Mouse (Mus musculus): ENCODE measurements around the gene Map3k3. TPM values are rescaled to one million over a fixed set of nuclear protein-coding genes. Genes with fewer than 3 reads are reported as not detected.
"Not testable (repeated sequence)": the region's sequence is repeated elsewhere in the genome, so short reads cannot be mapped to it uniquely, and the experiment has no call there.

The Map3k3 gene
- polyA plus RNA-seq, 1 experiment from 2014 or later: 20.6 TPM

DNA sequence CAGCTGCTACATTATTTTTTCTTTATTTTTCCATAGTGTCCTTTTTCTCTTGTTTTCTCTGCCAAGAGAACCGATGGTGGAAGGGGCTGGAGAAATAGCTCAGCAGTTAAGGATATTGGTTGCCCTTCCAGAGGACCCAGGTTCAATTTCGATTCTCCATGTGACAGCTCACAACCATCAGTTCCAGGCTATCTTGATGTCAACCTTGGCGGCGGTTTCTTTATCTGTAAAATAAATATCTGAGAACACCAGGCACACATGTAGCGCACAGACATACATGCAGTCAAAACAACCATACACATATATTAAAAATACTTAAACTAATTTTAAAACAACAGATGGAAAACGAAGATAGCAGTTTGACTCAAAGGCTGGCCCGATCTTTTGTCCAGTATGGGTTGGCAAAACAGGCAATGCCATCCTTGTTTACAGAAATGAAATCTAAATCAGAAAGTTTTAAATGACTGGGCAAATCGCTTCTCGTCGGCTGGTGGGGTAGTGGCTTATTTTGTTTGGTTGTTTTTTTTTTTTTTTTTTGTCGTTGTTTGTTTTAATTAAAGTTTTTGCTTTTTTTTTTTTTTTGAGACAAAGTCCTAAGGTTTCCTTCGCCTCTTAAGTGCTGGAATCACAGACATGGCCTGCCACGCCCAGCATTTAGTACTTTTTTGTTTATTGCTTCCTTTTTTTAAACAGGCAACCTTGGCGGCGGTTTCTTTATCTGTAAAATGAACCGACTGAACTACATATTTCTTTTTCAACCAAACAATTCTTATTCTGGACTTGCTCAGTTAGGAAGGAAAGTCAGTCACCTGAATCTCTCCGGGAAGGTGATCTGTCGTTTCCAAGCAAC lies 19.1 kb upstream of the Map3k3 start:
- Histone ChIP-seq H3K4me1 (replicated peaks; ENCODE audit: control insufficient read depth, insufficient read depth, low read length) (no peaks in the 10 kb centered on the region), H3K4me2 (ENCODE audit: low read depth, low read length, severe bottlenecking) (peak overlapping the region; percentile 77), H3K27ac (ENCODE audit: low read depth, low read length) (no peak overlapping the region), H3K9me3 (ENCODE audit: control insufficient read depth, low read length) (no peaks in the 10 kb centered on the region), H3K36me3 (ENCODE audit: control insufficient read depth, insufficient read depth, low read length) (no peaks in the 10 kb centered on the region), H3K9ac (ENCODE audit: low read length) (peak overlapping the region; percentile 87; the same call in 1 of the 2 replicates), H3K4me3 (ENCODE audit: low read depth, low read length) (peak overlapping the region; percentile 82), H3K27me3 (ENCODE audit: control insufficient read depth, insufficient read depth, low read length) (no peaks in the 10 kb centered on the region)
- 48% methylated on average over 18 of the region's 18 CpGs for WGBS
- DNase-seq (ENCODE audit: low spot score) (no peak), ATAC-seq (replicated peaks; ENCODE audit: low FRiP score) (no peak)

DNA sequence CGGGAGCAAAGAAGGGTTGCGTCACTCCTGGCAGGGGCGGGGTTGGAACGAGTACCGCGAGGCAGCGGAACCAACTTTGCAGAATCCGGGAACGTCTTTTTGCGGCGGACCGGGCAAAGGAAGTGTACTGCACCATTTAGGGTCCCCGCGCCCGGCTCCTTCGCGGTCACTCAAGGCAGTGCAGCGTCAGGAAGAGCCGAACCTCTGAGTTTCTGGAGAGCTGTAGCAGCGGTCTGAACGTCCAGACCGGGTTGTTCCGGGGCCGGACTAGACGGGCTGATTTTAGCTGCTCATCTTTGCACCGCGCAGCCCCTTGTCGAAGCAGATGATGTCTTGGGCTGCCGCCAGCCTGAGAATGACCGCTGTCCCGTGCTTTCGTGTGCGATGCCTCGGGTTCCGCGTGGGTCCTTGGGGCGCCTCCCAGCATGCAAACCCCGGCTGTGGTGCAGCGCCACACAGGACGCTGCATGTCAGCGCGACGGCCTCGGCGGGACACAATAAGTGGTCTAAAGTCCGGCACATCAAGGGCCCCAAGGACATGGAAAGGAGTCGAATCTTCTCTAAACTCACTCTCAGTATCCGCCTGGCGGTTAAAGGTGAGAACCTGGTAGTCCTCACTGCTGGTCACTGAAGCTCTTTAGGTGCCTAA lies 18.4 kb upstream of the Map3k3 start, which contains the start of gene Taco1:
Taco1 (plus strand) TSS at position 139 of the 649 bp plus-strand sequence.
- WGBS: under 1% methylated on average over 49 of the region's 49 CpGs
- H3K36me3 ChIP-seq (ENCODE audit: control insufficient read depth, insufficient read depth, low read length): no peaks in the 10 kb centered on the region
- H3K4me3 ChIP-seq (ENCODE audit: low read depth, low read length): peak within 1 kb of the TSS; percentile 82
- peak within 1 kb of the TSS; percentile 87 for H3K9ac ChIP-seq (ENCODE audit: low read length)
- peak within 1 kb of the TSS; percentile 58 for H3K27ac ChIP-seq (ENCODE audit: low read depth, low read length)
- peak; percentile 96 for ATAC-seq (replicated peaks; ENCODE audit: low FRiP score)
- peak; percentile 96 for DNase-seq (ENCODE audit: low spot score)
- H3K9me3 ChIP-seq (ENCODE audit: control insufficient read depth, low read length): no peaks in the 10 kb centered on the region
- no peaks in the 10 kb centered on the region for H3K27me3 ChIP-seq (ENCODE audit: control insufficient read depth, insufficient read depth, low read length)
- no peaks in the 10 kb centered on the region for H3K4me1 ChIP-seq (replicated peaks; ENCODE audit: control insufficient read depth, insufficient read depth, low read length)
- peak within 1 kb of the TSS; percentile 77 for H3K4me2 ChIP-seq (ENCODE audit: low read depth, low read length, severe bottlenecking)

GRCm38 (mm10) chr11:106066616-106067015 lies 17.8 kb upstream of the Map3k3 start:
- DNase-seq (ENCODE audit: low spot score): peak; percentile 87
- not testable (repeated sequence) for H3K9me3 ChIP-seq (ENCODE audit: control insufficient read depth, low read length); H3K36me3 ChIP-seq (ENCODE audit: control insufficient read depth, insufficient read depth, low read length); H3K27ac ChIP-seq (ENCODE audit: low read depth, low read length); H3K4me1 ChIP-seq (replicated peaks; ENCODE audit: control insufficient read depth, insufficient read depth, low read length); ATAC-seq (replicated peaks; ENCODE audit: low FRiP score); H3K27me3 ChIP-seq (ENCODE audit: control insufficient read depth, insufficient read depth, low read length)
- Histone ChIP-seq H3K4me3 (ENCODE audit: low read depth, low read length) (peak overlapping the region; percentile 82), H3K4me2 (ENCODE audit: low read depth, low read length, severe bottlenecking) (peak overlapping the region; percentile 77), H3K9ac (ENCODE audit: low read length) (peak overlapping the region; percentile 87)
- 17% methylated on average over 23 of the region's 23 CpGs for WGBS

DNA sequence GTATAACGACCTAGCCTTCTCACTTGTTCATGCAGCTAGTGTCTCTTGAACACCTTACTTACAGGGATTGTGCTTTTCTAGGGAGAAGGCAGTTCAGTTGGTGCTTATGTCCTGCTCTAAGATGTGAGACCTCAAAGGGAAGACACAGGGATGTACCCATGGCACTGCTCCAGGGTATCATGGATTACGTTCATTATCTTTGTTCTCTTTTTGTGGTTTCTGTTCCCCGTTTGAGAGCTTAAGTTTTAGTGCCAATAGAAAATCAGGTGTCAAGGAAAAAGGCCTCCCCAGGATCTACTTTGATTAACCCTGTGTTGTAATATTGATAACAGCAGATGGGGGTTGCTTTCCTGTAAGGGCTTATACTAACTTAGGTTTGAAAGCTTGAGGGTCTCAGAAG lies 10.6 kb upstream of the Map3k3 start:
- 81% methylated on average over 3 of the region's 3 CpGs for WGBS
- H3K36me3 ChIP-seq (ENCODE audit: control insufficient read depth, insufficient read depth, low read length): no peaks in the 10 kb centered on the region

GRCm38 (mm10) chr11:106076321-106076720 lies 8.1 kb upstream of the Map3k3 start:
- H3K27ac ChIP-seq (ENCODE audit: low read depth, low read length): no peak overlapping the region
- no peak overlapping the region for H3K9ac ChIP-seq (ENCODE audit: low read length)
- no peaks in the 10 kb centered on the region for H3K36me3 ChIP-seq (ENCODE audit: control insufficient read depth, insufficient read depth, low read length)
- H3K4me3 ChIP-seq (ENCODE audit: low read depth, low read length): no peak overlapping the region
- ATAC-seq (replicated peaks; ENCODE audit: low FRiP score) (no peak), DNase-seq (ENCODE audit: low spot score) (peak; percentile 89)
- no peak overlapping the region for H3K4me2 ChIP-seq (ENCODE audit: low read depth, low read length, severe bottlenecking)
- no peaks in the 10 kb centered on the region for H3K4me1 ChIP-seq (replicated peaks; ENCODE audit: control insufficient read depth, insufficient read depth, low read length)
- WGBS: 6% methylated on average over 4 of the region's 4 CpGs
- H3K27me3 ChIP-seq (ENCODE audit: control insufficient read depth, insufficient read depth, low read length): no peaks in the 10 kb centered on the region
- H3K9me3 ChIP-seq (ENCODE audit: control insufficient read depth, low read length): no peaks in the 10 kb centered on the region

More for the DNA sequence above, 10.6 kb upstream of the Map3k3 start:
- ATAC-seq (replicated peaks; ENCODE audit: low FRiP score) (no peak), DNase-seq (ENCODE audit: low spot score) (no peak)
- H3K27ac ChIP-seq (ENCODE audit: low read depth, low read length): no peak overlapping the region
- no peaks in the 10 kb centered on the region for H3K27me3 ChIP-seq (ENCODE audit: control insufficient read depth, insufficient read depth, low read length)
- H3K9ac ChIP-seq (ENCODE audit: low read length): no peak overlapping the region
- H3K9me3 ChIP-seq (ENCODE audit: control insufficient read depth, low read length): no peaks in the 10 kb centered on the region
- H3K4me1 ChIP-seq (replicated peaks; ENCODE audit: control insufficient read depth, insufficient read depth, low read length): no peaks in the 10 kb centered on the region
- no peak overlapping the region for H3K4me2 ChIP-seq (ENCODE audit: low read depth, low read length, severe bottlenecking)
- H3K4me3 ChIP-seq (ENCODE audit: low read depth, low read length): no peak overlapping the region

DNA sequence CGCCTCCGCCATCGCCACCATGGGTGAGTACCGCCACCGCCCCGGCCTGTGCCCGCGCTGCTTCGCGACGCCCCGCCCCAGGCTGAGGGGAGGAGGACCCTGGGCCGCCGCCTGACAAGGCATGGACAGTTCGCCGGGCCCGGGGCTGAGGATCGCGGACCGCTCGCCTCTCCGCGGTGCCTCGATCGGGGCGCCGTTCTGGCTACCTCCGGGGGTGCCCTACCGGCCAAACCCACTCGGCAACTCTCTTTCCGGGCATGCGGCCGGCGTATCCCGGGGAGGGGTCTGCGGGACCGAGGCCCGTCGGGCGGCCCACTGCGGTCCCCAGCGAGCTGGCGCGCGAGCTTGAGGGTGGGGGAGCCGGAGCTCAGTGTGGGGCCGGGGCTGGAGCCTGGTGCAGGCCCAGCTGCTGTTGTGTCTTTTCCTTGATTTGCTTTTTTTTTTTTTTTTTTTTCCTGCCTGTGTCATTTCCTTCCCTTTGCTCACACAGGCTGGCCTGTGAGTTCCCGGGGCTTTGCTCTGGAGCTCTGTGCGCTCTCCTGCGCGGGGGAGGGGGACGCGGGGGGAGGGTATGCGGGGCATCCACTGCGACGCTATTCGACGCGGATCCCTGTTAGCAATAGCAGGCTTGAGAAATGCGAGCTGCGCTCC lies 623 bp downstream of the Map3k3 start:
- Histone ChIP-seq H3K4me2 (ENCODE audit: low read depth, low read length, severe bottlenecking) (peak overlapping the region; percentile 59), H3K4me1 (replicated peaks; ENCODE audit: control insufficient read depth, insufficient read depth, low read length) (0 out of 2 replicates have a peak, but pooled peaks cover 2% of the 10 kb centered on the region), H3K9me3 (ENCODE audit: control insufficient read depth, low read length) (no peaks in the 10 kb centered on the region), H3K36me3 (ENCODE audit: control insufficient read depth, insufficient read depth, low read length) (no peaks in the 10 kb centered on the region), H3K27ac (ENCODE audit: low read depth, low read length) (peak overlapping the region; percentile 97), H3K9ac (ENCODE audit: low read length) (peak overlapping the region; percentile 91), H3K27me3 (ENCODE audit: control insufficient read depth, insufficient read depth, low read length) (no peaks in the 10 kb centered on the region), H3K4me3 (ENCODE audit: low read depth, low read length) (peak overlapping the region; percentile 93)
- WGBS: under 1% methylated on average over 59 of the region's 61 CpGs
- ATAC-seq (replicated peaks; ENCODE audit: low FRiP score) (peak; percentile 63), DNase-seq (ENCODE audit: low spot score) (peak; percentile 89)

- H3K4me2 ChIP-seq (ENCODE audit: low read depth, low read length, severe bottlenecking): no peak overlapping the region
- WGBS: 88% methylated on average over 1 of the region's 1 CpGs
Observed at GRCm38 (mm10) chr11:106098223-106098622, 13.8 kb downstream of the Map3k3 start.

GRCm38 (mm10) chr11:106102866-106103265 lies 18.5 kb downstream of the Map3k3 start:
- ATAC-seq (replicated peaks; ENCODE audit: low FRiP score) (no peak), DNase-seq (ENCODE audit: low spot score) (no peak)
- no peaks in the 10 kb centered on the region for H3K4me1 ChIP-seq (replicated peaks; ENCODE audit: control insufficient read depth, insufficient read depth, low read length)
- no peaks in the 10 kb centered on the region for H3K27me3 ChIP-seq (ENCODE audit: control insufficient read depth, insufficient read depth, low read length)
- H3K4me3 ChIP-seq (ENCODE audit: low read depth, low read length): no peak overlapping the region
- no peak overlapping the region for H3K9ac ChIP-seq (ENCODE audit: low read length)
- H3K4me2 ChIP-seq (ENCODE audit: low read depth, low read length, severe bottlenecking): no peak overlapping the region
- H3K36me3 ChIP-seq (ENCODE audit: control insufficient read depth, insufficient read depth, low read length): no peaks in the 10 kb centered on the region
- H3K9me3 ChIP-seq (ENCODE audit: control insufficient read depth, low read length): no peaks in the 10 kb centered on the region
- H3K27ac ChIP-seq (ENCODE audit: low read depth, low read length): no peak overlapping the region
- WGBS: 98% methylated on average over 3 of the region's 3 CpGs

More at GRCm38 (mm10) chr11:106098223-106098622, 13.8 kb downstream of the Map3k3 start:
- no peak for DNase-seq (ENCODE audit: low spot score)
- Histone ChIP-seq H3K9me3 (ENCODE audit: control insufficient read depth, low read length) (no peaks in the 10 kb centered on the region), H3K27ac (ENCODE audit: low read depth, low read length) (no peak overlapping the region), H3K4me1 (replicated peaks; ENCODE audit: control insufficient read depth, insufficient read depth, low read length) (no peaks in the 10 kb centered on the region), H3K9ac (ENCODE audit: low read length) (no peak overlapping the region), H3K4me3 (ENCODE audit: low read depth, low read length) (no peak overlapping the region), H3K36me3 (ENCODE audit: control insufficient read depth, insufficient read depth, low read length) (no peaks in the 10 kb centered on the region), H3K27me3 (ENCODE audit: control insufficient read depth, insufficient read depth, low read length) (no peaks in the 10 kb centered on the region)
- ATAC-seq (replicated peaks; ENCODE audit: low FRiP score): no peak

Measured in forebrain, embryonic 11.5 days (tissue).